Mouse (Mus musculus): ENCODE measurements around the gene Iqck.
A peak's percentile ranks its signal among the peaks of the same experiment; 100 is the strongest.

Gene Iqck

DNA sequence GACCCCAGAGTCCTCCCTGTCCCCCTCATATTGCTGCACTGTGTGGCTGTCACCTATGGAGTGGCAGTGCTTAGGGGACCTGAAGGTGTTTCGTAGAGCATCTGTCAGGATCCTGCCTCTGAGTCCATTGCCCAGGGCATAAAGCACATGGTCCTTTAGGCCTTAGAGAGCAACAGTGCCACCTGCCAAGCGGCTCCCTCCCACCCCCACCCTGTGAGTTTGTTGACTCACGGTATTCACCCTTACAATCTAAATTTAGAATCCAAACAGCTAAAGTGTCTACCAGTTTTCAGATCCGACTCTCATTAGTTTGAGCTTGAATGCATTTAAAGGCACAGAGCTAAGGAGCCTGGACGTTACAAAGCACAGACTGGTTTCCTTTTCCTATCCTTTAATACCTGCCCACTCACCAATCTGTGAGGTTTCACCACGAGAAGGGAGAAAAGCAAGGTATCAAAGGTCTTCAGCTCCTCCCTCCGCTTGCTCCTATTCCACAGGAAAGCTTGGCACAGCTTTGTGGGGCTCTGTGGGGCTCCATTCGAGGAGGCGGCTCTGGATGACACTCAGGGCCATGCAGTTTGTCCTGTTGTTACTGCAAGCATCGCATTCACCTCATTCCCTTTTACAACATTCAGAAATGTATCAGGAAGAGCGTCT is 98.2 kb downstream of the Iqck start:
- DNase-seq: peak; percentile 9 to 16

DNA sequence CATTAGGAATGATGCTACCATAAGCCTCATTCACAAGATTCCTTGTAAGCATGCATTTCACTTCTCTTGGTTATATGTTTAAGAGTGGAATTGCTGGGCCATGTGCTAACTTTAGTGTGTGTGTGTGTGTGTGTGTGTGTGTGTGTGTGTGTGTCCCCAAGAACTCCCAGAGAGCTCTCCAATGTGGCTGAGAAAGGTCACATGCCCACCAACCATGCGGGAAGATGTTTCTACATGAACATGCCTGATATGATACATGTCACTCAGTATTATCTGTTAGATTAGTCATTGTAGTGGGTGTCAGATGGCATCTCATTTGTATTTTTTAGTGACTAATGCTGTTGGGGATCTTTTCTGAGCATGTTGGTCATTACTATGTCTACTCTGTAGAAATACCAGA is 99.4 kb downstream of the Iqck start:
- DNase-seq: no peak

DNA sequence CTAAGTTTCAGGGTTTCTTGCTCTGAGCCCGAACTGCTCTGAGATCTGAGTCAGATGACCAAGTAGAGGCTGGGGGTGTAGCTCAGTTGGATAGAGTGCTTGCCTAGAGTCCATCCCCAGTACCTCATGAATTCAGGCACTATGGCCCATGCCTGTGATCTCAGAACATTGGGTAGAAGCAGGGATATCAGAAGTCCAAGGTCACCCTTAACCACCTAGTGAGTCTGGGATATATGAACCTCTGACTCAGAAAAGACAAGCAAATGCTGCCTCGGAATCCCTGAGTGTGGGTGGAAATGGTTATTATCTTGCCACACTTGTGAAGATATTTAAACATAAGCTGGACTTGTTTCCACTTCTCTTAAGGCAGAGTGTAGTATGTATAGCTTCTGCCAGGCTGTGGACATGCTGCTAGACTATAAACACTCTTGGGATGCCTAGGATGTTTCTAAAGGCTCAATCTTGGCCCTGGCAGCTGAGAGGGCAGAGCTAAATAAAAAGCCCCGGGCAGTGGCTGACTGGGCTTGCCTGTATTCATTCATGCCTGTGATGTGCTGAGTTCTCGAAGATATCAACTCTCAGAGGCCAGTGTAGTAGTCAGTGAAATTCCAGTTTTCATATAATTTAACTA is 101.2 kb downstream of the Iqck start:
- DNase-seq: no peak

DNA sequence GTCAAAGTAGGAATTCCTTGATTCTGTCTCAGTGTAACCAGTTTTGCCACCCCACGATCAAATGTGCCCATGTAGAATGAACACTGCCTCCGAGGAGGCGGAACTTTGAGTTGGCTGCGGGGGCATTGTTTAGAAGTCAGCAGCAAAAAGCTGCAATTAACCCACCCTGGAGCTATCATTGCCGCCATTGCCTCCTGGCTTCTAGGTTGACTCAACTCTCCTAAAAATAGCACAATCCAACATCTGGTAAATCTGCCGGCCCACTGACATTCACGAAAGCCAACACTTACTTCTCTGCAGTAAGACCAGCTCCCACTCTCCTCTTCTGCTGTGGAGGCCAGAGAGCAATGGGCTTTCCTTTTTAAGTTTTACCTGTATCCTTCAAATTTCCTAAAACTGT is 103.7 kb downstream of the Iqck start:
- no peak for DNase-seq

DNA sequence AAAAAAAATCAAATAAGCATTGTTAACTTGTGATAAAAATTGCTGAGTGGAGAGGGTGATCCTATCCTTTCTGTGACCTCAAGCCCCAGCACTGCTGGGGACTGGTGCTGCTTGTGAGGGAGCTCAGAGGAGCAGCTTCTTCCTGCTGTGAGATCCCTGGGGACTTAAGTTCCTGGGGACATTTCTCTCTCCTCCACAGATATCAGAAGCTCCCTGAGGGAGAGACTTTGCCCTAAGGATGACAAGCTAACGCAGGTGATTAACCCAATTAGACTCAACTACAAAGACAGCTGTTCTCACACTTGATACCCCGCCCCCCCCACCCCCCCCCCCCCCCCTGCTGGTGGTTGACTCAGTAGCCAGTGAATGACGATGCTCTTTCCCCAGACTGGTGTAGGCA is 109.2 kb downstream of the Iqck start:
- DNase-seq: no peak

DNA sequence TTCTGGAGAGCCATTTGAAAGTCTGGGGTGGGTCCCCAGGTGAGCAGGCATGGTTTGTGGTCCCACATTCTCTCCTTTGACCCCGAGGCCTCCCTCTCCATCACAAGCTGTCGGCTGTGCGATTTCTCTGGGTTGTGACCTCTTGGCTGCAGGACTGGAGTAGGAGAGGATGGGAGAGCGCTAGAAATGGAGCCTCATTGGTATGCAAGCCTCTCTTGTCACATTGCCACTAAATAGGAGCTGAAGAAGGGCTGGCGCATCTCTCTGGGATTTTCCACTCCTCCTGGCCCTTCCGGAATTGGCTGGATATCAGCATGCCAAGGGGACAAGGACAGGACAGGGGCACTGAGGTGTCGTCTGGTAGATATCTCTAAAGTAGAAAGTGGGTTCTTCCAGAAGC is 109.6 kb downstream of the Iqck start:
- peak; percentile 23 to 28 for DNase-seq

DNA sequence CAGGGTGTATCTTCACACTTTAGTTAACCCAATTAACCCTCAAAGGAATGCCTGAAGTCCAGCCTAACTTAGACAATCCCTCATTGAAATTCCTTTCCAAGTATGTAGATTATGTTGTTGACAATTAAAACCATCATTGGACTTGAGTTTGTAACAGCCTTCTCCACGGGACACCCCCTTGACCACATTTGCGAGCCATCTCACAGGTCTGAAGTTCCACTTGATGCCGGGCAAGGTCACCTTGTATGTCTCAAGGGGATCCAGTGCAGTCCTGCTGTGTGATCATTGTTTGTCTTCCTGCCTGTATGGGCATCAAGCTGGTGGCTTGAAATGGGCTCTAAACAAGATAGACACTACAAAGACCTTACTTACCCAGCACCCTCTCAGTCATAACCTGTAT is 113.3 kb downstream of the Iqck start:
- no peak for DNase-seq

DNA sequence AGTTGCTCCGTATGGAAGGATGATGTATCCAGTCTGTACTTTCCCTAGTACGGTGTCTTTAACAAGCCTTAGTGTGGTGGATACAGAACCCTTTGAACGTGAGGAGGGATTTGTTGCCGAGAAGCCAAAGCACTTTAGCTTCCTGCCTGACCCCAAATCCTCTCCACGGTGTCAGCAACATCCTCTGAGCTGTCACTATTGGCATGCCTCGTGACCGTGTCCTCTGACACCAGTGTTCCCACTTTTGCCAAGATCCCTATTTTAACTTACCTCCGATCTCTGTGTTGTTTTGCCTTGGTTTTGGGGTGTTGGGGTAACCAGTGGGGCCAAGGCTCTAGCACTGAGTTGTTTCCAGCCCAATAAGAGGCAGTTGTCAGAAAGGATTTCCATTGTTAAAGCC is 115.9 kb downstream of the Iqck start:
- no peak for DNase-seq

DNA sequence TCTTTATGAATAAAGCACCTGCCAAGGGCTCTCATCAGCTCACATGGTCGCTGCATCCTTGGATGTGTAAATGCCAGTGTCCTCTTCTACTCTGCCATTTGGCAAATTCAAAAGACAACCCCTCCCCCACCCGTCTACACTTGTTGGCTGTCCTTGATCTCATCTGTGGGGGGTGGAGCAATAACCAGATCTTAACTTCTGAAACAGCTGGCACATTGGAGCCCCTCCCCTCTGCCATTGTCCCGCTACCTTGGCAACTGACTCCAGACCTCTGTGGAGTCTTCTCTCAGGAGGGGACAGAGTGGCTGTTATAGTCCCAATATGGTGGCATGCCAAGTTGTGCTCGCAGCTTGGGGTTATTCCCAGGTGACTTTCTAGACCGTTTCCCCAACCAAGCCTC is 116.8 kb downstream of the Iqck start:
- peak in 1 of 2 experiments; percentile 16 for DNase-seq

DNA sequence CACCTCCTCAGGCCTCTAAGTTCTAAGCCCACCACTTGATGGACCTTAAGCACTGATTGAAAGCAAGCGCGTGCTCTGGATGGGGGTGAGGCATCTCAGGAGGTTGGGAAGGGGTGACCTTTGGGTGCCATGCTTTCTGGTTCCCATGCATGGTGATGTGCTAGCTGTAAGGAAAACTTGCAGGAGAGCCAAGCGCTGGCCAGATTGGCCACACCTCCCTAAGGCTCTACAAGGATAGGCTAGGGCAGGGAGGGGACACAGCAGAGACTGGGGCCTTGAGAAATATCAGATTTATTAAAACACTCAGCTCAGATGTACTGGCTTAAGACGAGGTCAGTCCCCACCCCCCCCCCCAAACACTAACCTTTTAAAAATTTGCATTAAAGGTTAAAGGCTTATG is 117.8 kb downstream of the Iqck start:
- DNase-seq: no peak

DNA sequence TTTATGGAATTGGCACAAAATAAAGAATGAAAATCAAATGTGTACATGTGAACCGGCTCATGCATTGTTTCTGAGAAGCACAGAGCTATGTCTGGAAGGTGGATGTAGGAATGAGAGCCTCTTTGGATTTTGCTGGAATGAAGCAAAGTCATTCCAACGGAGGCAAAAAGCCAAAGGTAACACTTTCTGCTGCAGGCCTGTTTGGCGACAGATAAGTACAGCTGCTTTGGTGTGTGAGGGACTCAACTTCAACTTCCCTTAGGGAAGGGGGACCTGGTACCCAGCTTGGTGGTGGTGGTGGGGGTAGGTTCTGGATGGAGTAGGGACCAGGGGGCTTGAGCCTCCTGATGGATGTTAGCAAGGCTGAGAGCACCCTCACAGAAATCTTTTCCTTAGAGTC is 120.3 kb downstream of the Iqck start:
- peak in 1 of 2 experiments; percentile 9 for DNase-seq

DNA sequence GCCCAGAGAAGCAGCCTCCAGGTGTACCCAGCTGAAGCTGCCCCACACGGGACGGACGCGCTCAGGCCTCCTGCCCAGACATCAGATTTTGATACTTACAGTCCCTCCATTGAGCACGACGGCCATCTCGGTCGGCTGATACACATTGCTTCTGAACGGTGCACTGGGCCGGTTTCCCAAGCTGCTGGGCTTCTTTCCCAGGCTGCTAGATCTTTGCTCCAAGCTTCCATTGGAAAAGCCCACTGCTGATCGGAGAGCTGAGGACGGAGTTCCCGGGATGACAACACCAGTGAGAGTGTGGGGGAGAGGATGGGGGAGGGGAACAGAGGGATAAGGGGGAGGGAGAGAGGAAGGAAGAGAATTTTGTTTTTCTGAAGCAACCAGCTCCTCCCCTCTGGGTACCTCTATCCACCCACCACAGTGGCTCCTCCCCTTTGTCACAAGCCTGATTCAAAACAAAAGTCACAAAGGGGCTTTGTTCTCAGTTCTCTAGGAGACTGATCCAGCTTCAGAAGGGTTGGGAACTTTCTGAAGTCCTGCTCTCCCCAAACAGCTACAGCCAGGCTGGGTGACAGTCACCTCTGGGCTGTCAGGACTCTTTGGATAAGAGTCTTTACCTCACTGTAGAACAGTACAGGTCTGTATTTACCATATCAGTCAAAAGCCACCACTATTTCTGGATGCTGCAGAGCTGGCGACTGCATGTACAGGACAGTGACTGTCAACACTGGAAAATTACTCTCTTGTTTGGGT is 121.0 kb downstream of the Iqck start:
- DNase-seq: peak; percentile 56 to 62

DNA sequence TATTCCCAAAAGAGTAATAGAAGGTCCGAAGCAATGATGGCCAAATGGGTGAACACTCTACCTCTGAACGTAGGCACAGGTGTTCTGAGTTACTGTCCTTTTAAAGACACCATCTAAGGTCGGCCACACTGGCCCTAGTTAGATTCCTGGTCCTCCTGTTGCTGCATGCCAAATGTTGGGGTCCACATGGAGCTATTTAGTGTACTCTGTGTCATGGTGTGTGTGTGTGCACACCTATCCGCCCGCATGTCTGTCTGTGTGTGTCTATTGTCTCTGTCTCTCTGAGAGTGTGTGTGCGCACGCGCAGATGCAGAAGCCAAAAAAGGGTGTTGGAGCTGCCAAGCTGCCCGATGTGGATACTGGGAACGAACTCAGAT is 121.6 kb downstream of the Iqck start:
- DNase-seq: peak in 1 of 2 experiments; percentile 19

DNA sequence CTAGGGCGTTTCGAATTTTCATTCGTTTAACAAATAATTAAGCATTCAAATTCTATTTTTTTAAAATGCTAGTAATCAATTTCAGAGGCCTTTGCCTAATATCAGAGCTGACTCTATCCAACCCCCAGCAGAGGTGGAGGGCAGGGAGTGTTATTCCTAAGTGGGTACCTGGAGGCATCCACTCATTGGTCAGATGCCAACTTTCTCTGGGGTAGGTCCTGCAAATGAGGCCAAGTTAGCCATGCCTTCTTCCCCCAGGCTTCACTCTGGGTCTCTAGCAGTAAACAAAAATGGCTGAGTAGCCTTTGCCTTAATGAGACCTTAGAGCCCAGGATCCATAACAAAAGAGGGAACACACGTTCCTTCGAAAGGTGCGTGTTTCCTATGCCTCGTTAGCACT is 123.6 kb downstream of the Iqck start:
- peak in 1 of 2 experiments; percentile 21 for DNase-seq

DNA sequence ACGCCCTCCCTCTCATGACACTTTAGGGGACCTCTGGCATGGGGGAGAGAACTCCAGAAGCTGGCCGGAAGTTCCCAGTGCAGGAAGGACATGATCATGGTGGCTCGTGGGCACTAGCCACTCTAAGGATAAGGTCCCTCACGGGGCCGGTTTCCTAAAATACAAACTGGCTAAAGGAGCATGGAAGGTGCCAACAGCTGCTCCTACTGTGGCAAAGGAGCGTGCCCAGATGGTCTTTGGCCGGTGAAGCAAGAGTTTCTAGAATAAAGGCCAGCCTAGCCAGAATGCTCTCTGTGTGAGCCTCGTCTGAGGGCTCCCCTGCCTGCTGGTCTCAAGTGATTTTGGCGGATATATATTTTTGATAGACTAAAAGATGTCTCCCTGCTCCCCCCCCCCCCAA is 124.2 kb downstream of the Iqck start:
- peak; percentile 82 to 87 for DNase-seq

DNA sequence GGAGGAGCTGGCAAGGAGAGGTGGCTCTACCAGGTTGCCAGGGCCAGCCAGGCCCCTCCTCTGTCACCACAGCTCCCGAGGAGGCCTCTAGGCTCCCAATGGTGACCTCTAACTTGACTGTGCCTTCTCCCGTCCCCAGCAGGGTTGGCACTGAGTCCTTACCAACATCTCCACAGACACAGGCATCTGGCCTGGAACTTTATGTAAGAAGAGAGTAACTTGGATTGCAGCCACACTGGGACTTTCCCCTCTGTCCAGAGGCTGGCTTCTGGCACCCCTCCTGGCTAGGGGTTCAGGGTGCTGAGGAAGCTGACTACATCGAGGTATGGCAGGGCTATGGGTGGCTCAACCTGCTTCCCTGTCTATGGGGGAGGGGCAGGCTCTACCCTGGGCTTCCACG is 125.8 kb downstream of the Iqck start:
- DNase-seq: peak in 1 of 2 experiments; percentile 33

DNA sequence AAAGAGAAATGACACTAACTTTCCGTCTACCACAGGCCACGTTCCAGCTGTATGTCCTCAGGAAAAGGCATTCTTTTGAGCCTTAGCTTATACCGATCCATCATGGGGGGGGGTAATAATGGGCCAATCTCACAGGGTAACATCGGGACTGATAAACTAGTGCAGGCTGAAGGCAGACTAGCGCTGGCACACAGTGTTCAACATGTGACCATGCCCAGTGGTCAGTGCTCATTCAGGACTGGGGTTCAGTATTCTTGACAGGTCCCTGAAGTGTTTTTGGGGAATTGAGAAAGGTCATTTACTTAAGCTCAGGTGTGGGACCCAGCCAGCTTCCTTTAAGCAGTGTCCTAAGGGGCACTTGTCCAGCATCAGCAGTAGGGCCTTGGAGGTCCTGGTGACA is 126.3 kb downstream of the Iqck start:
- DNase-seq: no peak

DNA sequence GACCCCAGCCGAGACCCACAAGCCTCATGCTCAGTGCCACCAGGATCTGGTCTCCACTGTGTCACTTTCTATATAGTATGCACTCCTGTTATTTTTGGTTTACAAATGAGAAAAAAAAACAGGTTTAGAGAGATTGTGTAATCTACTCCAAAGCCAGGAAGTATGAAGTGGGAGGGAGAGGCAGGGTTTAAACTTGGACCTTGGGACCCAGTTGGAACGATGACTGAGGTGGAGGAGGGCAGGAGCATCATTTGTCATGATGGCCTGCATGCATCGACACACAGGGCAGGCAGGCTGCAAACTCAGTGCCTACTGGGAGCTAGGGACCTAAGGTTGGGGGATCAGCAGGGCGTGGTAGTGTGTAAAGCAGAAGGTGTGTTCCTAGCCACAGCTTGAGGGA is 127.0 kb downstream of the Iqck start:
- no peak for DNase-seq

DNA sequence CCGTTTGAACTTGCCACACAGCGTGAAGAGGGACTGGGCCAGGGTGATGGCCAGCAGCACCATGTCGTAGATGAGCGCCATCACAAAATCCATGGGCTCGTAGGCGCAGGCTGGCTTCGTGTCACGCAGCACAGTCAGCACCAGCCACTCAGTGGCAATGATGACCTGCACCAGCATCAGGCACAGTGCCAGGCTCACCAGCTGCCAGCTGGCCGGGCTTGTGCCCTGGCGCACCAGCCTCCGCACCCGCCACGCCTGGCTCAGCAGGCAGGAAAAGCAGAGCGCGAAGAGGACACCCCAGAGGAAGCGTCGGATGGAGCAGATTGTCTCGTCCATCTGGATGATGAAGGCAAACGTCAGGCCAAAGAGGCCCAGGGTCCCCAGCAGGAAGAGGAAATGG is 128.4 kb downstream of the Iqck start:
- DNase-seq: peak; percentile 92 to 95

DNA sequence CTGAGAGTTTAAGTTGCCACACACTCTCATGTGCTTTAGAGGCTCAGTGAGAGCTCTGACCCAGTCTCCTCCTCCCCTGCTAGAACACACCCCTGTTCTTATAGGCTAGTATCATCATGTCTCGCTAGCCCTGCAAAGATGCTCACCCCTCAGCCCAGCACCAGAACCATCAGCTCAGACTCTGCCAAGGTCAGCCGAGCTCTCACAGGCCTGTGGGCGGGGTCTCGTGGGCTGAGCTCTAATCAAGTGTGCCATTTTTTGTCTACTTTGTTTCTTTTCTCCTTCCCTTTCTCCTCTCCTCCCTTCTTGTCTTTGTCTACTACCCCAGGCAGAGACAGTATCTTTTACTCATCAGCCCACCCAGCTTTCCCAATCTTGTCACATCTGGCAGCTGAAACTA is 130.2 kb downstream of the Iqck start:
- no peak for DNase-seq

DNA sequence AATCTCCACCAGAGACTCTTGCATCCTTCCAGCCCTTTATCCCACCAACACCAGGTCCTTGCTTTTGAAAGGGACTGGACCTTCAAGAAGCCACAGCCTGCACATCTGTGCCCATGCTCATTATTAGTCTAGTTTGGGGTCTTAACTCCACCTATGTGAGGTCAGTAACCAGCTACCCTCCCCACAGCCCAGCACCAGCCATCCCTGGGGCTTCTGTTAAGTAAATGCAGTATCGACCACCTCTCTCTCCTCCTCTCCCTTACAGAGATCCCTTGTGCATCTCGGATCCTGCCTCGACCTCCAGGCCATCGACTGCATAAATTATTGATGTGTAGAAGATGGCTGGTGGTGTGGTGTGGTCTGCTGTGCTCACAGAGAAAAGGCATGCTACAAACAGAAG is 130.8 kb downstream of the Iqck start:
- no peak for DNase-seq

DNA sequence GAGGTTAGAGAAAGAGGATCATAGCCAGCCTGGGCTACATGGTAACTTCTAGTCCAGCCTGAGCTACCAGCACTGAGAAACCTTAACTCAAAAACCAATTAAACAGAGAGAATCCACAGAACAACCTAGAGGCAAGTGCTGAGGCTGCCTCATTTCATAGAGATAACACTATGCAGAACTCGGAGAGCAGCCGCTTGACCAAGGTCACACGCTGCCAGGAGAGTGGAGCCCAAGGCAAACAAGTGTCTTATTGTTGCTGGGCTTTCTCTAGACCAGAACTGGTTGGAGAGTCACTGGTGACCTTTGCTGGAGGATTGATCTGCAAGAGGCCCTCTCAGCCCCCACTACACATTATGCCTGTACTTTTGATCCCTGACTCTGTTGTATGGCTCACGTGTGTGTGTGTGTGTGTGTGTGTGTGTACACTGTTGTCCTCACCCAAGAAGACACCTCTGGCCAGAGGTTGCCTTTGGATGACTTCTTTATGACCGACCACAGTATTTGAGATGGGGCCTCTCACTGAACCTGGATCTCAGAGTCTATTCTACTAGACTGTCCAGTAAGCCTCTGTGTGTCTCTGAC is 133.8 kb downstream of the Iqck start:
- DNase-seq: no peak

DNA sequence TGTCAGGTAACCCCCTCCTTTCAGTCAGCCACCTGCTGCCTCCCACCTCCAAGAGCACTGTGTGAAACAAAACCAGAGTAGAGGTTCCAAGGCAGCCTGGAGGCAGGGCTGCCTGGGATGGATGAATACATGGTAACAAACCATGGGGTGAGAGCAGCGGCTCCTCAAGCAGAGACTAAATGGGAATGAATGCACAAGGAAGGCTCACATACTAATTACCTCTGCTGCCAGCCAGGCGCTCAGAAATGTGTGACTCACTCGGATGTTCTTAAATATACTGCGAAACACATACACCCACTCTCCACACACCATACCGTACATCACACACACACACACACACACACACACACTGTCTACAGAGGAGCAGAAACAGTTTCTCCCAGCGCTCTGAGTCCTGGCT is 134.7 kb downstream of the Iqck start:
- DNase-seq: no peak

DNA sequence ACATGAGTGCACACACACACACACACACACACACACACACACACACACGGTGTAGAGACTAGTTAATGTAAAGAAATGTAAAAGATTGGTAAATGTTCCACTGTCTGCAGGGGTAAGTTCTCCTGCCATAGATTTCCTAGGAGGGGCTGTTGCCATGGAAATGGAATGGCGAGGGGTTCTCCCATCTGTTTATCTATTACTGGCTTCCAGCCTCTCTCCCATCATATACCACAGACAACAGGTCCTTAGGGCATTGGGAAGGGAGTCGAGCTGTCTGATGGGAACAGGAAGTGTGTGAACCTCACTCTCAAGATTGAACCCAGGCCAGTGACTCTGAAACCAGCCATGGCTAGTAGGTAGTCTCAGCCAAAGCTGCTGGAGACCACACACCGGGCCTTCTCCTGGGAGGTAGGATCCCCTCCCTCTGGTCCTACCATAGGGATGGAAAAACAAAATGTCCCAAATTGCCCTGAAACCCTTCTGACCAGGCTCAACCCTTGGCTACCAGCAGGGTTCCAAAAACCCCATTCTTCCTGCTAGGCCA is 135.9 kb downstream of the Iqck start:
- DNase-seq: peak in 1 of 2 experiments; percentile 13
